Mouse (Mus musculus) limb, embryonic 14.5 days (tissue): Measurements from ENCODE around the gene Inka2. TPM values are rescaled to one million over a fixed set of nuclear protein-coding genes. Genes with fewer than 3 reads are reported as not detected.

Experiments used
- ATAC-seq: fragments of 200-750 bp; cut with Nextera tagmentation; 2 replicates; pipeline ENCODE4 v1.8.0; 2017; ENCODE audit warnings: low read depth, moderate number of reproducible peaks, moderate TSS enrichment; ENCODE audit not compliant: low FRiP score
- DNase-seq: peaks from one replicate; pipeline ENCODE4 v3.0.0-alpha.2; 2015; ENCODE audit warnings: low spot score
- H3K27ac ChIP-seq: fragments of 300-500 bp; sonication (generic); replicated peaks from 2 replicates; pipeline ENCODE4 v1.5.1; 2014; ENCODE audit warnings: low read depth, mild to moderate bottlenecking, low read length, moderate library complexity, mixed read lengths
- H3K27me3 ChIP-seq: fragments of 300-500 bp; sonication (generic); 2 replicates; pipeline ENCODE4 v1.6.1; 2014; ENCODE audit warnings: low read length, mixed read lengths; ENCODE audit not compliant: control insufficient read depth, insufficient read depth
- H3K36me3 ChIP-seq: fragments of 300-500 bp; sonication (generic); 2 replicates; pipeline ENCODE4 v1.6.1; 2014; ENCODE audit warnings: mild to moderate bottlenecking, low read length, moderate library complexity, mixed read lengths; ENCODE audit not compliant: control insufficient read depth, insufficient read depth
- H3K4me1 ChIP-seq: fragments of 300-500 bp; sonication (generic); 2 replicates; pipeline ENCODE4 v1.6.1; 2014; ENCODE audit warnings: antibody characterized with exemption, low read length, mixed read lengths; ENCODE audit not compliant: control insufficient read depth, insufficient read depth
- H3K4me2 ChIP-seq: fragments of 300-500 bp; sonication (generic); replicated peaks from 2 replicates; pipeline ENCODE4 v1.6.1; 2014; ENCODE audit warnings: low read depth, mild to moderate bottlenecking, low read length, moderate library complexity; ENCODE audit not compliant: severe bottlenecking
- H3K4me3 ChIP-seq: fragments of 300-500 bp; sonication (generic); replicated peaks from 2 replicates; pipeline ENCODE4 v1.5.1; 2014; ENCODE audit warnings: low read length
- H3K9ac ChIP-seq: fragments of 300-500 bp; sonication (generic); 2 replicates; pipeline ENCODE4 v1.6.1; 2014; ENCODE audit warnings: mild to moderate bottlenecking, low read depth, low read length, moderate library complexity; ENCODE audit not compliant: severe bottlenecking
- H3K9me3 ChIP-seq: fragments of 300-500 bp; sonication (generic); 2 replicates; pipeline ENCODE4 v1.6.1; 2016; ENCODE audit warnings: low read length; ENCODE audit not compliant: control insufficient read depth
- POLR2A ChIP-seq: fragments of 200-500 bp; IDR thresholded peaks from 2 replicates; pipeline ENCODE4 v1.8.0; 2012; ENCODE audit warnings: inconsistent platforms, mild to moderate bottlenecking, moderate library complexity, borderline replicate concordance; ENCODE audit not compliant: insufficient read depth, insufficient read length; ENCODE audit errors: extremely low read depth
- WGBS: fragments of 180-500 bp; shearing (Covaris S2); extraction: QIAGEN DNeasy Blood & Tissue Kit; methylation state at CpG from one replicate; pipeline ENCODE4 v1.1.7; 2014; 5-methylcytosine and 5-hydroxymethylcytosine counted together
- polyA plus RNA-seq, 2 experiments: library from polyadenylated mRNA; depleted of rRNA in 1 of 2; stranded (reverse) in 1 of 2; unstranded in 1 of 2; fragments of >200 nt; fragmentation: Nextera tagmentation in 1 of 2; extraction: Ambion mirVana in 1 of 2; gene quantifications; 2 replicates each; pipeline versions ENCODE4 v1.2.1 to v1.2.3; 2012 to 2014

Inka2 gene
- polyA plus RNA-seq, 2 experiments = 1.7 to 5.9 TPM

DNA sequence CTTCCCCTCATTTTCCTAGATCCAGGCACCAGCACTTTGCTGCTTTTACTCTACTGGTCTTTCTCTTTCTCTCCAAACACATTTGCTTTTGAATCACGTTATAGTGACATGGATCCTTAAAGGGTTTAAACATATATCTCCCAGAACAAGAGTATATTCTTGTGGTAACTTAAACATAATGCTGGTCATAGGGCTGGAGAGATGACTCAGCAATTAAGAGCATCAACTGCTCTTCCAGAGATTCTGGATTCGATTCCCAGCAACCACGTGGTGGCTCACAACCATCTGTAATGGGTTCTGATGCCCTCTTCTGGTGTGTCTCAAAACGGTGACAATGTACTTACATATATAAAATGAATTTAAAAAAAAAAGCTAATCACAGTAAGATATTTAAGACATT lies 28.0 kb downstream of the Inka2 start:
- DNase-seq = no peak
- Histone ChIP-seq H3K4me3 (no peak overlapping the region), H3K27me3 (no peaks in the 10 kb centered on the region), H3K9ac (no peak overlapping the region), H3K4me1 (no peaks in the 10 kb centered on the region), H3K9me3 (no peaks in the 10 kb centered on the region), H3K27ac (no peak overlapping the region), H3K36me3 (peaks cover 23% of the 10 kb centered on the region), H3K4me2 (no peak overlapping the region)
- WGBS = 89% methylated on average over 4 of the region's 4 CpGs
- TF ChIP-seq POLR2A = no peak
- no peak for ATAC-seq

DNA sequence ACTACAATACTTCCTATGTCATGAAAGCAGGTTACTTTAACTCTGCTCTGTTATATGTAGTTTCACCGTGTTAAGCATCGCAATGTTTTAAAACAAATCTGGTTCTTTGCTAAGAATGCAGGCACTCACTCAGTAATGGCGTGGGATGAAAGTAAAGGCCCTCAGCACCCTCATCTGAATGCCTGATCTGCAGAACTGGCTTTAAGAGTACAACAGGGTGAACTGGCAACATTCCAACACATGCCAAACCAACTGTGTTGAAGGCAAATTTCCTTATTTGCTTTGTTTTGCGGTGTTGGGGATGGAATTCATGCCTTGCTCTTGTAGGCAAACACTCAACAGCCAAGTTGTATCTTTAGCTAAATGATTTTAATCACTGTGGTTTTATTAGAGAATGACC lies 29.1 kb downstream of the Inka2 start:
- Histone ChIP-seq H3K4me1 (no peaks in the 10 kb centered on the region), H3K27ac (no peak overlapping the region), H3K4me2 (no peak overlapping the region), H3K27me3 (no peaks in the 10 kb centered on the region), H3K9me3 (no peaks in the 10 kb centered on the region), H3K36me3 (peaks cover 22% of the 10 kb centered on the region), H3K9ac (no peak overlapping the region), H3K4me3 (no peak overlapping the region)
- TF ChIP-seq POLR2A = no peak
- 95% methylated on average over 4 of the region's 4 CpGs for WGBS
- ATAC-seq (no peak), DNase-seq (no peak)

DNA sequence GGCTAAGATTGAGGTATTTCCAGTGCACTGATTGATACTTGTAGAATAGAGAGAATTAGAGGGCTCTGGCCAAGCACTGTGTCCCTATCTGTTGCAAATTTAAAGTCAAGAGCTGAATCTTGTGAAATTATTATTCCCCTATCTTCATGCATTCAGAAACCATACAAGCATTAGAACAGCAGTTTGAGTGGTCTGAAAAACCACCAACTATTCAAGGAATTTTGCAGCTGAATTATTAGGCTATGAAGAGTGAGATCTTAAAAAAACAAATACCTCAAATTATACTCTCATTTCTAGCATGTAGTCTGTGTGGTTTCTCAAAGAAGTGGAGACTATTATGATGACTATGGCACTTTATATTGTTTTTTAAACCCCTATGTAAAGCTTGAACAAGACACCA lies 30.9 kb downstream of the Inka2 start:
- Histone ChIP-seq H3K9ac (no peak overlapping the region), H3K36me3 (peaks cover 24% of the 10 kb centered on the region), H3K27ac (no peak overlapping the region), H3K4me1 (no peaks in the 10 kb centered on the region), H3K4me2 (no peak overlapping the region), H3K9me3 (no peaks in the 10 kb centered on the region), H3K4me3 (no peak overlapping the region), H3K27me3 (no peaks in the 10 kb centered on the region)
- no peak for ATAC-seq
- no peak for TF ChIP-seq POLR2A
- no peak for DNase-seq

DNA sequence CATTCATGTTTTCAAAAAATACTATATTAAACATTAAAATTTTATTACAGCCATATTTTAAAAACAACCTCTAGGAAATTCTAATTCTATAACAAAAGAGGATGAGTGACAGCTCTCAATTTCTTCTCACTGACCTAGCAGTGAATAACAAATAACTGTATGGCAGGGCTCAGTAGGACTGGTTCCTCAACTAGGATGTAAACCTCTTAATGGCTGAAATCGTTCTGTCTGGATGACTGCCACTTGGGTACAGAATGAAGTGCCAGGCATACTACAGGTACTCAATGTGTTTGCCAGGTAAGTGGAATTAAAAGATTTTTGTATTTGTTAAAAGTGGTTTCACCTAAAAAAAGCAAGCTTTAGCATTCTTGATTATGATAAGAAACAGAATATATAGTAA lies 31.7 kb downstream of the Inka2 start:
- no peak overlapping the region for H3K4me2 ChIP-seq
- no peak overlapping the region for H3K4me3 ChIP-seq
- H3K36me3 ChIP-seq = peaks cover 24% of the 10 kb centered on the region
- 86% methylated on average over 1 of the region's 1 CpGs for WGBS
- H3K27ac ChIP-seq = no peak overlapping the region
- no peak overlapping the region for H3K9ac ChIP-seq
- no peaks in the 10 kb centered on the region for H3K4me1 ChIP-seq
- ATAC-seq = no peak
- TF ChIP-seq POLR2A = no peak
- no peak for DNase-seq
- no peaks in the 10 kb centered on the region for H3K9me3 ChIP-seq
- no peaks in the 10 kb centered on the region for H3K27me3 ChIP-seq

DNA sequence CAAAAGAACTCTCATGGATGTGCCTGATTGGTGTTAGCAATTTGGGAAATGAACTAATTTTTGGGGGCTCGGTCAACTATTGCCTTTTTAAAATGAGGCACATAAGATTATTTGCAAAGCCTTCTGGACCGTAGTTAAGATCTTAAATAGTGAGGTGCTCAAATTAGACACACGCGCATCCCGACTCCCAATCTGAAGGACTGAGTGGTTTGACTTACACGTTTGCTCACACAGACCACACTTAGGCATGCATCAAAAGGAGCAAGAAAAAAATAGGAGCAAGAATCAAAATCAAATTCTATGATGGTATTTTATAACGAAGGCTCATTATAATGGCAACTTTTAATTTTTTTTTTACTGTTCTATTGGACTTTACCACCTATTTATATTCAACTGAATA lies 32.7 kb downstream of the Inka2 start:
- Histone ChIP-seq H3K36me3 (peaks cover 21% of the 10 kb centered on the region), H3K27me3 (no peaks in the 10 kb centered on the region), H3K9ac (no peak overlapping the region), H3K27ac (no peak overlapping the region), H3K4me1 (no peaks in the 10 kb centered on the region), H3K4me2 (no peak overlapping the region), H3K4me3 (no peak overlapping the region), H3K9me3 (no peaks in the 10 kb centered on the region)
- ATAC-seq (no peak), DNase-seq (no peak)
- no peak for TF ChIP-seq POLR2A
- 90% methylated on average over 7 of the region's 7 CpGs for WGBS

DNA sequence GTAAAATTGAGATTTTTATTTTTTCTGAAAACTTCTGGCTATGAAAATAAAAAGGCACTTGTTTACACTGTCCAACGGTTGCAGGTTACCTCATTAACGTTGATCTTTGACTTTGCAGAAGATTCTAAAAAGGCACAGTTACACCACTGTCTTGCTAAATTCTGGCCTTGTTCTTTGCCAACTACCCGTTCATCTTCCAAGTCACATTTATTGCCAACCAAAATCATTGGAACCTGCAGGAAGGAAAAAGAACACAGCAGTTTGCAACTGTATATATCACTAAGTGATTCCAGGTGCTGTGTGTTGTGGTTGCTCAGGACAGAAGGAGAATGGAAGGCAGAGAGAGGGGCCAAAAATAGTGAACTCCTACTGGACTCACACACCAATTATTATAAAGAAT lies 33.3 kb downstream of the Inka2 start:
- no peak overlapping the region for H3K27ac ChIP-seq
- H3K9me3 ChIP-seq = no peaks in the 10 kb centered on the region
- no peak overlapping the region for H3K4me2 ChIP-seq
- no peak for TF ChIP-seq POLR2A
- H3K36me3 ChIP-seq = peaks cover 21% of the 10 kb centered on the region
- no peak overlapping the region for H3K4me3 ChIP-seq
- no peak overlapping the region for H3K9ac ChIP-seq
- H3K4me1 ChIP-seq = no peaks in the 10 kb centered on the region
- 58% methylated on average over 3 of the region's 3 CpGs for WGBS
- ATAC-seq = no peak
- no peak for DNase-seq
- H3K27me3 ChIP-seq = no peaks in the 10 kb centered on the region
